Mouse (Mus musculus) myocyte (in vitro differentiated cells): ENCODE measurements around the gene Smg6. TPM values are rescaled to one million over a fixed set of nuclear protein-coding genes. Genes with fewer than 3 reads are reported as not detected.

Experiments used
- H3K27me3 ChIP-seq: one replicate; pipeline ENCODE4 v1.6.1; 2011; ENCODE audit not compliant: control insufficient read depth, insufficient read depth, insufficient read length
- H3K36me3 ChIP-seq: one replicate; pipeline ENCODE4 v1.6.1; 2011; ENCODE audit not compliant: control insufficient read depth, insufficient read depth
- H3K4me2 ChIP-seq: one replicate; pipeline ENCODE4 v1.6.1; 2011; ENCODE audit warnings: low read depth, control low read depth
- H3K4me3 ChIP-seq: one replicate; pipeline ENCODE4 v1.5.1; 2011; ENCODE audit warnings: mild to moderate bottlenecking, control low read depth, moderate library complexity
- H3K79me2 ChIP-seq: one replicate; pipeline ENCODE4 v1.6.1; 2011; ENCODE audit not compliant: control insufficient read depth, insufficient read depth
- H3ac ChIP-seq: one replicate; pipeline ENCODE4 v1.6.1; 2011; ENCODE audit not compliant: control insufficient read depth, insufficient read length
- CEBPB ChIP-seq: IDR thresholded peaks from 2 replicates; pipeline ENCODE4 v1.6.1; 2011; ENCODE audit warnings: mild to moderate bottlenecking, moderate library complexity; ENCODE audit not compliant: poor library complexity, insufficient read depth, severe bottlenecking
- E2F4 ChIP-seq: IDR thresholded peaks from one replicate; pipeline ENCODE4 v1.6.1; 2011; ENCODE audit warnings: mild to moderate bottlenecking, control low read depth, moderate library complexity; ENCODE audit not compliant: insufficient read depth
- MAX ChIP-seq: IDR thresholded peaks from one replicate; pipeline ENCODE4 v1.6.1; 2011; ENCODE audit warnings: low read depth, mild to moderate bottlenecking, control low read depth
- MYOD1 ChIP-seq, 3 experiments: IDR thresholded peaks; one replicate each; pipeline ENCODE4 v1.6.1; 2011; ENCODE audit warnings: control low read depth in 2 of 3, low read depth in 2 of 3, mild to moderate bottlenecking in 2 of 3, moderate library complexity in 1 of 3; ENCODE audit not compliant: insufficient read length in 2 of 3, control insufficient read depth in 1 of 3
- MYOG ChIP-seq, 3 experiments: IDR thresholded peaks; one replicate each; pipeline ENCODE4 v1.6.1; 2011; ENCODE audit warnings: control low read depth in 2 of 3, low read depth in 2 of 3, mild to moderate bottlenecking in 2 of 3; ENCODE audit not compliant: insufficient read length in 2 of 3, control insufficient read depth in 1 of 3, insufficient read depth in 1 of 3
- POLR2A ChIP-seq: IDR thresholded peaks from one replicate; pipeline ENCODE4 v1.6.1; 2011; ENCODE audit warnings: low read depth, mild to moderate bottlenecking, control low read depth, moderate library complexity; ENCODE audit not compliant: insufficient read length
- POLR2AphosphoS2 ChIP-seq: IDR thresholded peaks from one replicate; pipeline ENCODE4 v1.6.1; 2011; ENCODE audit warnings: low read depth, control low read depth; ENCODE audit not compliant: insufficient read length
- REST ChIP-seq: IDR thresholded peaks from one replicate; pipeline ENCODE4 v1.6.1; 2011; ENCODE audit warnings: mild to moderate bottlenecking, control low read depth, moderate library complexity; ENCODE audit not compliant: insufficient read depth, insufficient read length
- SRF ChIP-seq: IDR thresholded peaks from one replicate; pipeline ENCODE4 v1.6.1; 2011; ENCODE audit warnings: low read depth; ENCODE audit not compliant: control insufficient read depth, insufficient read length
- TCF12 ChIP-seq: IDR thresholded peaks from one replicate; pipeline ENCODE4 v1.6.1; 2011; ENCODE audit warnings: mild to moderate bottlenecking, control low read depth; ENCODE audit not compliant: poor library complexity, insufficient read depth, severe bottlenecking
- TCF3 ChIP-seq: IDR thresholded peaks from one replicate; pipeline ENCODE4 v1.6.1; 2011; ENCODE audit warnings: low read depth, control low read depth; ENCODE audit not compliant: insufficient read length
- USF1 ChIP-seq: IDR thresholded peaks from one replicate; pipeline ENCODE4 v1.6.1; 2011; ENCODE audit warnings: low read depth, mild to moderate bottlenecking, control low read depth, moderate library complexity
- polyA plus RNA-seq: library from polyadenylated mRNA; unstranded; fragments of >200 nt; fragmentation: generic; extraction: Trizol; gene quantifications from one replicate; pipeline ENCODE4 v1.2.1, GENCODE M21; 2012; ENCODE audit warnings: missing spikeins

Smg6 gene
- polyA plus RNA-seq, 1 experiment = 14.7 TPM

GRCm38 (mm10) chr11:75132278-75132677, 206.7 kb downstream of the Smg6 start:
- Histone ChIP-seq H3K4me2 (no peak overlapping the region), H3K27me3 (no peaks in the 10 kb centered on the region), H3ac (no peak overlapping the region), H3K79me2 (no peaks in the 10 kb centered on the region), H3K4me3 (no peak overlapping the region), H3K36me3 (no peaks in the 10 kb centered on the region)
- TF ChIP-seq USF1 = no peak
- no peak for TF ChIP-seq TCF12
- no peak for TF ChIP-seq MYOG (IDR thresholded peaks at IDR 0.05; ENCODE audit: control insufficient read depth in 1 of 3, insufficient read depth in 1 of 3, insufficient read length in 2 of 3, low read depth in 2 of 3)
- no peak for TF ChIP-seq SRF
- no peak for TF ChIP-seq REST
- TF ChIP-seq MAX = no peak
- no peak for TF ChIP-seq E2F4

- H3K4me2 ChIP-seq = no peak overlapping the region
- H3K4me3 ChIP-seq = no peak overlapping the region
- H3ac ChIP-seq = no peak overlapping the region
- TF ChIP-seq POLR2A = no peak
- no peak for TF ChIP-seq USF1
- TF ChIP-seq CEBPB = no peak
- no peak for TF ChIP-seq TCF12
- H3K36me3 ChIP-seq = no peaks in the 10 kb centered on the region
- H3K79me2 ChIP-seq = no peaks in the 10 kb centered on the region
- H3K27me3 ChIP-seq = no peaks in the 10 kb centered on the region
Observed at GRCm38 (mm10) chr11:75133391-75133790, 207.8 kb downstream of the Smg6 start.

GRCm38 (mm10) chr11:75133951-75134350, 208.3 kb downstream of the Smg6 start:
- H3K36me3 ChIP-seq = no peaks in the 10 kb centered on the region
- H3ac ChIP-seq = no peak overlapping the region
- no peaks in the 10 kb centered on the region for H3K27me3 ChIP-seq
- no peaks in the 10 kb centered on the region for H3K79me2 ChIP-seq
- TF ChIP-seq POLR2AphosphoS2 = no peak
- no peak for TF ChIP-seq TCF3
- TF ChIP-seq CEBPB = no peak
- no peak for TF ChIP-seq POLR2A
- TF ChIP-seq E2F4 = no peak
- TF ChIP-seq TCF12 = no peak
- TF ChIP-seq SRF = no peak
- TF ChIP-seq USF1 = no peak
- no peak for TF ChIP-seq MAX
- no peak for TF ChIP-seq MYOD1 (IDR thresholded peaks at IDR 0.05; ENCODE audit: control insufficient read depth in 1 of 3, insufficient read length in 2 of 3, low read depth in 2 of 3)
- TF ChIP-seq MYOG (IDR thresholded peaks at IDR 0.05; ENCODE audit: control insufficient read depth in 1 of 3, insufficient read depth in 1 of 3, insufficient read length in 2 of 3, low read depth in 2 of 3) = no peak
- TF ChIP-seq REST = no peak
- H3K4me2 ChIP-seq = no peak overlapping the region
- no peak overlapping the region for H3K4me3 ChIP-seq

- Histone ChIP-seq H3K27me3 (no peaks in the 10 kb centered on the region), H3K4me3 (no peak overlapping the region), H3K36me3 (no peaks in the 10 kb centered on the region), H3K4me2 (no peak overlapping the region), H3K79me2 (no peaks in the 10 kb centered on the region), H3ac (no peak overlapping the region)
- TF ChIP-seq MYOG (IDR thresholded peaks at IDR 0.05; ENCODE audit: control insufficient read depth in 1 of 3, insufficient read depth in 1 of 3, insufficient read length in 2 of 3, low read depth in 2 of 3) = no peak
- no peak for TF ChIP-seq POLR2A
- no peak for TF ChIP-seq MYOD1 (IDR thresholded peaks at IDR 0.05; ENCODE audit: control insufficient read depth in 1 of 3, insufficient read length in 2 of 3, low read depth in 2 of 3)
Observed at GRCm38 (mm10) chr11:75134485-75135068, 209.0 kb downstream of the Smg6 start.

GRCm38 (mm10) chr11:75135358-75135757, 209.7 kb downstream of the Smg6 start:
- TF ChIP-seq POLR2A = no peak
- no peak for TF ChIP-seq POLR2AphosphoS2
- no peak for TF ChIP-seq MYOG (IDR thresholded peaks at IDR 0.05; ENCODE audit: control insufficient read depth in 1 of 3, insufficient read depth in 1 of 3, insufficient read length in 2 of 3, low read depth in 2 of 3)
- TF ChIP-seq SRF = no peak
- no peak for TF ChIP-seq TCF12
- TF ChIP-seq USF1 = no peak
- no peak for TF ChIP-seq MYOD1 (IDR thresholded peaks at IDR 0.05; ENCODE audit: control insufficient read depth in 1 of 3, insufficient read length in 2 of 3, low read depth in 2 of 3)
- TF ChIP-seq MAX = no peak
- H3K36me3 ChIP-seq = no peaks in the 10 kb centered on the region
- no peaks in the 10 kb centered on the region for H3K27me3 ChIP-seq
- no peaks in the 10 kb centered on the region for H3K79me2 ChIP-seq
- H3ac ChIP-seq = no peak overlapping the region
- H3K4me2 ChIP-seq = no peak overlapping the region
- no peak overlapping the region for H3K4me3 ChIP-seq
